Mouse (Mus musculus) embryonic stem cell, embryonic (primary cell): ENCODE measurements around the gene Trim17.

ENCODE experiments used
- CTCF ChIA-PET, 4 experiments: fragments of 300-600 bp in 2 of 4; fragments of 350-600 bp in 2 of 4; sonication (Branson Sonifier 250); formaldehyde crosslinking; loops; one replicate each; lab custom pipeline; 2022; ENCODE audit warnings: inconsistent platforms in 2 of 4; lab: Charles Lee
- POLR2A ChIA-PET, 4 experiments: fragments of 300-600 bp in 2 of 4; fragments of 350-600 bp in 2 of 4; sonication (Branson Sonifier 250); formaldehyde crosslinking; loops; one replicate each; lab custom pipeline; 2022; ENCODE audit warnings: antibody characterized with exemption in 4 of 4, inconsistent platforms in 1 of 4; lab: Charles Lee

Trim17 gene

DNA sequence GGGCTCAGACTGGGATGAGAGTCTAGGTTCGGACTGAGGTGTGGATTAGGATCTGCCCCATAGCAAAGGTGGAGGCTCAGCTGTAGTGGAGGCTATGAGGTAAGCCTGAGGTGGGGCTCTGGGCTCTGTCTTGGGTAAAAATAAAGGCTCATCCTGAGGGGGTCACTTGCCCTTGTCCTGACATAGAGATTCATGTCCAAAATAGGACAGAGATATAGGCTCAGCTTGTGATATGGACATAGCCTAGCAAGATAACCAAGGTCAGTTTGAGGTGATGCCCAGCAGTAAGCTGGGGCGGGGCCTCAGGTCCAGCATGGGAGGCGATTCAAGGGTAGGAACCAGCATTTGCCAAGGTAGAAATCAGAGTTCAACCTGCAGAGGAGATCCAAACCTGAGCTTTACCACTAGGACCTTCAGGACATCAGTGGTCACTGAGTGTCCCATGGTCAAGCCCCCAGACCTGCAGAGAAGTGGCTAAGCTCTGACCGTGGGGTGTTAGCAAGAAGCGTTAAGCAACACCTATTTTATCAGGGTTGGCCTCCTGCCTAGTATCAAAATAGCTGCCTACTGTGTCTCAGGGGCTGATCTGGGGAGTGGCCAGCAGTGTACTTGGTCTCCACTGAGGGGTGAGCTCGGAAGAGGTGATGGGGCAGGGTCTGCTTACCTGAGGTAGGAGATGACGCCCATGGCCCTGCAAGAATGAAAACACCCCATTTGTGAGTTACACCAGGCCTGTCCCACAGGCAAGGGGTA, 48.0 kb downstream of the Trim17 start:
- ChIA-PET POLR2A (interaction anchor here in 2 of 4 experiments (0.6 to 2.1 kb wide), 4 partner anchors 10 to 699 kb away, joined by 3 to 11 read pairs (median 3); partner anchors contain the start of gene Hist3h2ba (in 1 of the 2)), CTCF (interaction anchor here in 2 of 4 experiments (1.0 to 1.4 kb wide), 3 partner anchors 25 to 92 kb away, joined by 3 to 4 read pairs (median 3); partner anchors contain the start of gene Trim11 (in 1 of the 2))

DNA sequence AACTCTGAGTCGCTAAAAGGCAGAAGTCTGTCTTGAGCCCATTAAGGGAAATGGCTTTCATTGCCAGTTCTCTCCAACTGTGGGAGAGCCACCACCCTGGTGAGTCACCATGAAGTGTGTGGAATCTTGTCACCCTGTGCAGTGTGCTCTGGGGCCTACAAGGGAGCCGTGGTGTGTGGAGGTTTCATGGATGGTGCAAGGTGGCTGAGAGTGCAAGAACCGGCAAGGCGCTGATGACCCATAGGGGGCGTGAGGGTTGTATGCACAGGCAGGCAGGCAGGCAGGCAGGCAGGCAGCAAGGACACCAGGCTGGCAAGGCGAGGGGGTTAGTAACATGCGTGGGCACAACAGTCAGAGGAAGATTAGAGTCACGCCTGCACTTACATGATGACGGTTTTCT, 60.6 kb downstream of the Trim17 start:
- ChIA-PET CTCF (interaction anchor here in 2 of 4 experiments (1.0 to 1.1 kb wide), 2 partner anchors 13 to 19 kb away, joined by 3 read pairs; no protein-coding TSS in a partner anchor), POLR2A (no interaction called here)
